Mouse (Mus musculus): ENCODE measurements around the gene Mrps16.

DNA sequence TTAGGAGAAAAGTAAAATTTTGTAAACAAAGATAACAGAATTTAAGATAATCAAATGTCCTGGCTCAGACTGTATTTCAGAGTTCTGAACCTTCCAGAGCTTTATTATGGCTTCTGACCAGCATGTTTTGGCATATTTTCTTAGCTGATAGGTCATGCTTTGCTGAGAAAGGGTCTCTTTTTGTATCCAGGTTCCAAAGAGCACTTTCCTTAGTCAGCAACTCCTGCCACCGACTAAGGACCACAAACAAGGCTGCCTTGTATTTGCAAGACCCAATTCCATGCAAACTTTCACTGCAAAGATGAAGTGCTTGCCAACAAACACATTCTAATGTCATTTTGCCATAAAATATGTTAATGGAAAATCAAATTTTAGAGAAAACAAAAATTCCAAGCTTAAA lies 36.4 kb upstream of the Mrps16 start:
- TF ChIP-seq POLR2A (IDR thresholded peaks at IDR 0.05; ENCODE audit: low read depth, low read length), result no peak
- no peak for TF ChIP-seq CTCF (IDR thresholded peaks at IDR 0.05; ENCODE audit: extremely low read depth, insufficient read depth, insufficient read length, insufficient replicate concordance)
